Mouse (Mus musculus): ENCODE results near the gene Tm6sf2. TPM values are rescaled to one million over a fixed set of nuclear protein-coding genes. Genes with fewer than 3 reads are reported as not detected.

Gene Tm6sf2
- total and polyA plus RNA-seq, 2 experiments from 2014 or later = 0.56 to 3.0 TPM

DNA sequence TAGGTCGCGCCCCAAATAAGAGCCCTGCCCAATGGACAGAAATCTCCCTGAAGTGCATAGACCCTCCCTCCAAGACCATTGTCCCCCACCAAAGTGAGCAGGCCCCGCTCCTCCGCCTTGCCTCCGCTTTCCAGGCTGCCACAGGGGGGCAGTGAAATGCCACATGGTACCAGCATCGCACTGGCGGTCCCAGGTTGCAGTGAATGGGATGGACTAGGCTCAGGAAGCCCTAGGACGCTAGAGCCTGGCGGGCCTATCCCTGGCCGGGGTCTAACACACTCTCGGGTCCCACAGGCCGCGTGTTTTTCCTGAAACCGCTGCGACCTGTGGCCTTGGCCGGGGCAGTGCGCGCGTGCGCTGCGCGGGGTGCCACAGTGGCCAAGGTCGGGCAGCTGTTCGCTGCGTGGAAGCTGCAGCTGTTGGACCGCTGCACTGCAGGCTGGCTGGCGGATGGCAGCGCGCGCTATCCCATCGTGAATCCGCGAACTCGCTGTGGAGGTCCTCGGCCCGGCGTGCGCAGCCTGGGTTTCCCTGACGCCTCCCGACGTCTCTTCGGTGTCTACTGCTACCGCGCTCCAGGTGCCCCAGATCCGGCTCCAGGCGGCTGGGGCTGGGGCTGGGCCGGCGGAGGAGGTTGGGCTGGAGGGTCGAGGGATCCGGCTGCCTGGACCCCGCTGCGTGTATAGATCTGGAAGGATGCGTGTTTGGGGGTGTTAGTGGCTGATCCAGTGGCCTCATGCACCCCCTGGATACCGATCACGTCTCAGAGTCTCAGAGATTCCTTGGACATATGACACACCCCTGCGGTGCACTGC is 15.3 kb downstream of the Tm6sf2 start:
- Histone ChIP-seq H3K4me2 (ENCODE audit: low read depth) (peak overlapping the region; percentile 94), H3K9ac (peak overlapping the region; percentile 56), H3K36me3 (ENCODE audit: insufficient read depth) (no peaks in the 10 kb centered on the region), H3K27me3 (ENCODE audit: insufficient read depth, low read length) (peaks cover 40% of the 10 kb centered on the region), H3K27ac (ENCODE audit: low read depth, low read length) (no peak overlapping the region), H3K9me3 (ENCODE audit: low read length) (no peaks in the 10 kb centered on the region), H3K4me1 (ENCODE audit: insufficient read depth) (peaks cover 21% of the 10 kb centered on the region; the same call in 1 of the 2 replicates), H3K4me3 (ENCODE audit: low read depth, low read length) (peak overlapping the region; percentile 38)
- TF ChIP-seq CTCF (IDR thresholded peaks at IDR 0.05; ENCODE audit: low read depth) = peak; percentile 94
- WGBS = 6% methylated on average over 56 of the region's 56 CpGs
- DNase-seq (peak; percentile 83), ATAC-seq (peak; percentile 80)

DNA sequence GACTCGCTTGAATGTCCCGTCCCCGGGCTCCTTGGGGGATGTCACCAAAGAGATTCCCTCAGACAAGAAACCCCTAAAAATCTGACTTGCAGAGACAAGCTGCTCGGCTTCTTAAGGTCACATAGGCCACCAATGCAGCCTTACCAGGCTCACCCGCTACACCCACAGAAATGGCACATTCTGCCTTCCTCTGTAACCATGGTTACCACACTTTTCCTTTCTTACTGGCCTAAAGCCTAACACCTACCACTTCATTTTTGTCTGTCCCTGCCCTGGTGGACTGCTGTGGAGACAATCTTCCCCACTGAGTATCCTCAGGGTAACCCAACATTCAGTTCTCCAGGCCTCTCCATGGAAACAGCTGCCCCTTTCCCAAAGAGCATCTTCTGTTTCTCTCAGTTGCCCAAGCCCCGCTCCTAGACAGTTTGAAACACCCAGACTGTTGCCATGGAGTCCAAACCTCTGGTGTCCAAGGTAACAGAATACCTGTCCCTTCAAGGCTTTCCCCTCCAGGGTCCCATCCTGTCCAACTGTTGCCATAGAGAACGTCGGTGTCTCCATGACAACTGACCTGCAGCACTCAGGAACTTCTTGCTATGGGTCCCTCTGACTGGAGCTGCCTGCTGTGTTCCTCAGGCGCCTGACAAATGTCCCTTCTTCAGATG is 16.7 kb downstream of the Tm6sf2 start:
- Histone ChIP-seq H3K4me1 (ENCODE audit: insufficient read depth) (peaks cover 14% of the 10 kb centered on the region; the same call in 1 of the 2 replicates), H3K27ac (ENCODE audit: low read depth, low read length) (no peak overlapping the region), H3K4me2 (ENCODE audit: low read depth) (no peak overlapping the region), H3K9me3 (ENCODE audit: low read length) (no peaks in the 10 kb centered on the region), H3K9ac (no peak overlapping the region), H3K27me3 (ENCODE audit: insufficient read depth, low read length) (peaks cover 27% of the 10 kb centered on the region), H3K36me3 (ENCODE audit: insufficient read depth) (peaks cover 7% of the 10 kb centered on the region; the same call in 1 of the 2 replicates), H3K4me3 (ENCODE audit: low read depth, low read length) (no peak overlapping the region)
- peak; percentile 54; the same call in 1 of the 2 replicates for ATAC-seq
- 42% methylated on average over 9 of the region's 9 CpGs for WGBS
- no peak for TF ChIP-seq CTCF (IDR thresholded peaks at IDR 0.05; ENCODE audit: low read depth)
- DNase-seq = peak; percentile 55

DNA sequence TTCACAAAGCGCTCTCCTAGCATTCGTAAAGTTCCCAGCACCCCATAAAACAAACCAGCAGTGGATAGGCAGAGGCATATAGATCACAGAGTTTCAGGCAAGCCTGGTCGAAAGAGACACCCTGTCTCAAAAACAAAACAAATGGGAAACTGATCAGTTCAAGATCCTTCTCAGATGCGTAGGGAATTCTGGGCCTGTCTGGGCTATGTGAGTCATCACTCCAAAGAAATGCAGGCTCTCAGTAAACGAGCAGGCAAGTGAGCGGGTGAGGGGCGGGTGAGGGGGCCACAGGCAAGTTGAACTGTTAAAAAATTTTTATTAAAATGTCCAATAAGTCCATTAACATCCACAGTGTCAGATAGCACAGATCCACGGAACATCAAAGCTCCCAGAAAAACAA is 20.1 kb downstream of the Tm6sf2 start:
- Histone ChIP-seq H3K9me3 (ENCODE audit: low read length) (no peaks in the 10 kb centered on the region), H3K27me3 (ENCODE audit: insufficient read depth, low read length) (no peaks in the 10 kb centered on the region; the same call in 1 of the 2 replicates), H3K27ac (ENCODE audit: low read depth, low read length) (no peak overlapping the region), H3K4me3 (ENCODE audit: low read depth, low read length) (no peak overlapping the region), H3K4me1 (ENCODE audit: insufficient read depth) (peaks cover 9% of the 10 kb centered on the region; the same call in 1 of the 2 replicates), H3K36me3 (ENCODE audit: insufficient read depth) (peaks cover 36% of the 10 kb centered on the region), H3K9ac (no peak overlapping the region), H3K4me2 (ENCODE audit: low read depth) (no peak overlapping the region)
- DNase-seq = no peak
- TF ChIP-seq CTCF (IDR thresholded peaks at IDR 0.05; ENCODE audit: low read depth) = no peak
- 66% methylated on average over 8 of the region's 8 CpGs for WGBS
- ATAC-seq = no peak

DNA sequence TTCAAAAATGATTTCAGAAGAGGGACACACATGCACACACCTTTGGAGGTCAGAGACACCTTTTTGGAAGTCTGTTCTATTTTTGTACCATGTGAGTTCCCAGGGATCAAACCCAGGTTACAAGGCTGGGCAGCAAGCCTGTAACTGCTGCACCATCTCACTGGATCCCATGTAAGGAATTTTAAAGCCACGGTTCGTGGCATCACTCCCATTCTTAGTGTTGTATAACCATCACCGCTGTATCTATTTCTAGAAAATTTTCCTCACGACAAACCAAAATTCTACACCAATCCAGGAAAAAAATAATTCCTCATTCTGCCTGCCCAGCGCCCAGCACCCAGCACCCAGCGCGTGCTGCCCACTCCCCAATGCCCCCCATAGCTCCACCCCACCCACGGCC is 26.6 kb downstream of the Tm6sf2 start:
- no peak overlapping the region for H3K4me3 ChIP-seq (ENCODE audit: low read depth, low read length)
- ATAC-seq = no peak
- TF ChIP-seq CTCF (IDR thresholded peaks at IDR 0.05; ENCODE audit: low read depth) = no peak

DNA sequence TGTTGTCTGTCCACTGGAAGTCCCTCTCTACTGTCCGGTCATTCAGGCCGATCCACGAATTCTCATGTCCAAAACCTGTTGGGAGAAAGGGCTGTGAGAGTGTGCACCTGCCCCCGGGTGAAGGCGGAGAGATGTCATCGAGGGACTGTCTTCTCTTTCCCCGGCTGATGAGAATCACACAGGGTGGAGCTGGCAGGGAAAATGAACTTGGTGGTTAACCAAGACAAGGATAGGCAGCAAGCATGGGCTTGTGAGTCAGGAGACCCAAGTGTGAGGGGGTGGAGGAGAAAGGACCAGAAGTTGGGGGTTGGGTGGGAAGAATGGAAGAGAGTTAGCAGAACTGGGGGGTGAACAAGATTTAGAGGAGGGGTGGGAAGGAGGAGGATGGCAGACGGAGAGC is 27.5 kb downstream of the Tm6sf2 start:
- Histone ChIP-seq H3K9ac (no peak overlapping the region), H3K4me1 (ENCODE audit: insufficient read depth) (no peaks in the 10 kb centered on the region), H3K9me3 (ENCODE audit: low read length) (no peaks in the 10 kb centered on the region), H3K36me3 (ENCODE audit: insufficient read depth) (peaks cover 90% of the 10 kb centered on the region), H3K4me2 (ENCODE audit: low read depth) (no peak overlapping the region), H3K27me3 (ENCODE audit: insufficient read depth, low read length) (no peaks in the 10 kb centered on the region), H3K4me3 (ENCODE audit: low read depth, low read length) (no peak overlapping the region), H3K27ac (ENCODE audit: low read depth, low read length) (no peak overlapping the region)
- no peak for TF ChIP-seq CTCF (IDR thresholded peaks at IDR 0.05; ENCODE audit: low read depth)
- WGBS = 90% methylated on average over 8 of the region's 8 CpGs
- DNase-seq (no peak), ATAC-seq (no peak)

More for the DNA sequence above, 26.6 kb downstream of the Tm6sf2 start:
- H3K9ac ChIP-seq = no peak overlapping the region
- no peak for DNase-seq
- 79% methylated on average over 8 of the region's 8 CpGs for WGBS
- no peaks in the 10 kb centered on the region for H3K9me3 ChIP-seq (ENCODE audit: low read length)
- peaks cover 92% of the 10 kb centered on the region for H3K36me3 ChIP-seq (ENCODE audit: insufficient read depth)
- no peaks in the 10 kb centered on the region for H3K27me3 ChIP-seq (ENCODE audit: insufficient read depth, low read length)
- no peak overlapping the region for H3K27ac ChIP-seq (ENCODE audit: low read depth, low read length)
- H3K4me1 ChIP-seq (ENCODE audit: insufficient read depth) = no peaks in the 10 kb centered on the region
- no peak overlapping the region for H3K4me2 ChIP-seq (ENCODE audit: low read depth)

DNA sequence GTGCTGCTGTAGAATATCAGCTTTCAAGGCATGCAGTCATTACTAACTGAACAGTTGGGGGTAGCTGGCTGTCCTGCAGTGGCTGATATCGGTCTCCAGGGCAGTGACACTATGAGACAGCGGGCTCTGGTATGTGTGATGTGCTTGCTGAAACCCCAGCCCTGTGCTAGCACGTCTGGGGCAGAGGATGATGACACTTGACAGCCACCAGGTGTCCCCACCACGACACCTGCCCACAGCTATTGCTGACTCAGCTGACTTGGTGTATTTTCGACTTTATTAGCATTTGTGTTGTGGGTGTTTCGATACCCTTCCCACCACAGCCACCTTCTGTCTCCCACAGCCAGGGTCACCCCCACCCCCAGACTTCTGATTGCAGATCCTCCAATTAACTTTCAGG is 31.8 kb downstream of the Tm6sf2 start:
- no peak overlapping the region for H3K9ac ChIP-seq
- H3K4me1 ChIP-seq (ENCODE audit: insufficient read depth) = no peaks in the 10 kb centered on the region
- H3K36me3 ChIP-seq (ENCODE audit: insufficient read depth) = peaks cover 81% of the 10 kb centered on the region
- 15% methylated on average over 6 of the region's 6 CpGs for WGBS
- TF ChIP-seq CTCF (IDR thresholded peaks at IDR 0.05; ENCODE audit: low read depth) = peak; percentile 64
- H3K9me3 ChIP-seq (ENCODE audit: low read length) = no peaks in the 10 kb centered on the region
- no peak overlapping the region for H3K27ac ChIP-seq (ENCODE audit: low read depth, low read length)
- DNase-seq (no peak), ATAC-seq (peak; percentile 54)
- no peak overlapping the region for H3K4me2 ChIP-seq (ENCODE audit: low read depth)
- H3K27me3 ChIP-seq (ENCODE audit: insufficient read depth, low read length) = no peaks in the 10 kb centered on the region
- H3K4me3 ChIP-seq (ENCODE audit: low read depth, low read length) = no peak overlapping the region

DNA sequence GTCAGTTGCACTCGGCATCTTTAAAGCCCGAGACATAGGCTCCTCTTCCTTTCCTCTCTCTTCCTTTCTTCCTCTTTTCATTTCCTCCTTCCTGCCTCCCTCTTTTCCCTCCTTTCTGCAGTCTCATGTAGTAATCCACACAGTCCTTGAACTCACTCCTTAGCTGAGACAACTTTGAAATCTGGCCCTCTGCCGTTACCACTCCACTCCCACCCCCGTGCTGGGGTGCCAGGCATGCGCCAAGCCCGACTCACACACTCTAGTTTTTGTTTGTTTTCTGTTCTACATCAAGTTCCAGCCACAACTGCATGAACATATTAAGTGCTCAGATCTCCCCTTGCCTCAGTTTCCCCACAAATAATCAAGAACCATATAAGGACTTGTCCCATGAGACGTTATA is 32.2 kb downstream of the Tm6sf2 start:
- 75% methylated on average over 7 of the region's 7 CpGs for WGBS
- Histone ChIP-seq H3K9ac (no peak overlapping the region), H3K4me1 (ENCODE audit: insufficient read depth) (no peaks in the 10 kb centered on the region), H3K4me3 (ENCODE audit: low read depth, low read length) (no peak overlapping the region), H3K27ac (ENCODE audit: low read depth, low read length) (no peak overlapping the region), H3K27me3 (ENCODE audit: insufficient read depth, low read length) (no peaks in the 10 kb centered on the region), H3K9me3 (ENCODE audit: low read length) (no peaks in the 10 kb centered on the region), H3K4me2 (ENCODE audit: low read depth) (no peak overlapping the region), H3K36me3 (ENCODE audit: insufficient read depth) (peaks cover 81% of the 10 kb centered on the region)
- DNase-seq (no peak), ATAC-seq (no peak)
- no peak for TF ChIP-seq CTCF (IDR thresholded peaks at IDR 0.05; ENCODE audit: low read depth)

Measured in forebrain, postnatal 0 days (tissue).